Mouse (Mus musculus) olfactory bulb, adult 2 months (tissue): Measurements from ENCODE around the gene Zfp82.

ENCODE experiments used
- CTCF ChIP-seq: fragments of 200-500 bp; IDR thresholded peaks from 2 replicates; pipeline ENCODE4 v1.5.1; 2012; ENCODE audit warnings: low read depth, mild to moderate bottlenecking, low read length, moderate library complexity; ENCODE audit not compliant: insufficient read depth
- POLR2A ChIP-seq: fragments of 200-500 bp; IDR thresholded peaks from 2 replicates; pipeline ENCODE4 v1.6.1; 2012; ENCODE audit warnings: mild to moderate bottlenecking, low read depth, low read length, moderate library complexity; ENCODE audit not compliant: insufficient read depth

- TF ChIP-seq CTCF (no peak), POLR2A (no peak)
Measured at GRCm38 (mm10) chr7:30044354-30044753, 28.3 kb downstream of the Zfp82 start.
